Mouse (Mus musculus) ES-Bruce4 (cell line): ENCODE measurements at regions not wholly inside any gene's neighbourhood (a gene's known extent, or its start where the extent isn't known, plus 50 kb on each side); places are given as distances from the start of the nearest gene placed in this dataset.

Source experiments
- CTCF ChIP-seq: IDR thresholded peaks from one replicate; pipeline ENCODE4 v1.8.1; 2011; ENCODE audit warnings: low read depth, low read length
- EP300 ChIP-seq: IDR thresholded peaks from 2 replicates; pipeline ENCODE4 v1.6.1; 2011; ENCODE audit warnings: low read depth, low read length; ENCODE audit not compliant: insufficient read depth
- POLR2A ChIP-seq: IDR thresholded peaks from one replicate; pipeline ENCODE4 v1.8.1; 2011; ENCODE audit warnings: low read length; ENCODE audit not compliant: insufficient read depth

- no peak for TF ChIP-seq POLR2A
- no peak for TF ChIP-seq CTCF
- no peak for TF ChIP-seq EP300
Measured at GRCm38 (mm10) chr6:147723336-147723735, 247.7 kb downstream of the Ccdc91 start.
